Mouse (Mus musculus) forebrain, embryonic 10.5 days (tissue): ENCODE measurements at regions not wholly inside any gene's neighbourhood (a gene's known extent, or its start where the extent isn't known, plus 50 kb on each side); places are given as distances from the start of the nearest gene placed in this dataset.

Source experiments
- DNase-seq: peaks from one replicate; pipeline ENCODE4 v3.0.0-alpha.2; 2017; ENCODE audit warnings: low spot score; ENCODE audit errors: extremely low spot score
- H3K27ac ChIP-seq: fragments of 300-500 bp; sonication (generic); 2 replicates; pipeline ENCODE4 v1.5.1; 2016; ENCODE audit warnings: mild to moderate bottlenecking
- H3K27me3 ChIP-seq: fragments of 300-500 bp; sonication (generic); 2 replicates; pipeline ENCODE4 v1.6.1; 2016; ENCODE audit warnings: mild to moderate bottlenecking; ENCODE audit not compliant: poor library complexity, severe bottlenecking
- H3K36me3 ChIP-seq: fragments of 300-500 bp; sonication (generic); replicated peaks from 2 replicates; pipeline ENCODE4 v1.6.1; 2016; ENCODE audit warnings: mild to moderate bottlenecking, moderate library complexity
- H3K4me1 ChIP-seq: fragments of 300-500 bp; sonication (generic); 2 replicates; pipeline ENCODE4 v1.6.1; 2016
- H3K4me3 ChIP-seq: fragments of 300-500 bp; sonication (generic); 2 replicates; pipeline ENCODE4 v1.5.1; 2016; ENCODE audit warnings: mild to moderate bottlenecking, moderate library complexity
- H3K9me3 ChIP-seq: fragments of 300-500 bp; sonication (generic); 2 replicates; pipeline ENCODE4 v1.6.1; 2016; ENCODE audit warnings: mild to moderate bottlenecking, moderate library complexity
- WGBS: fragments of 180-500 bp; shearing (Covaris S2); methylation state at CpG from one replicate; pipeline ENCODE4 v1.1.7; 2016; 5-methylcytosine and 5-hydroxymethylcytosine counted together

GRCm38 (mm10) chr16:30788944-30789781 lies 189.6 kb downstream of the Fam43a start:
- Histone ChIP-seq H3K4me1 (peaks cover 18% of the 10 kb centered on the region), H3K36me3 (no peaks in the 10 kb centered on the region), H3K9me3 (no peaks in the 10 kb centered on the region), H3K27me3 (no peaks in the 10 kb centered on the region), H3K4me3 (no peak overlapping the region), H3K27ac (no peak overlapping the region; the same call in 1 of the 2 replicates)
- no peak for DNase-seq
- WGBS: 92% methylated on average over 15 of the region's 15 CpGs

GRCm38 (mm10) chr16:30790036-30790435 lies 190.5 kb downstream of the Fam43a start:
- no peaks in the 10 kb centered on the region for H3K27me3 ChIP-seq
- WGBS: 57% methylated on average over 3 of the region's 3 CpGs
- DNase-seq: no peak
- H3K4me1 ChIP-seq: peaks cover 18% of the 10 kb centered on the region
- no peaks in the 10 kb centered on the region for H3K9me3 ChIP-seq
- H3K27ac ChIP-seq: peak overlapping the region; percentile 68
- no peaks in the 10 kb centered on the region for H3K36me3 ChIP-seq
- no peak overlapping the region for H3K4me3 ChIP-seq

GRCm38 (mm10) chr16:30790551-30791001 lies 191.1 kb downstream of the Fam43a start:
- H3K4me3 ChIP-seq: no peak overlapping the region
- H3K4me1 ChIP-seq: peaks cover 18% of the 10 kb centered on the region
- no peaks in the 10 kb centered on the region for H3K36me3 ChIP-seq
- H3K9me3 ChIP-seq: no peaks in the 10 kb centered on the region
- 39% methylated on average over 4 of the region's 4 CpGs for WGBS
- no peaks in the 10 kb centered on the region for H3K27me3 ChIP-seq
- DNase-seq: no peak
- peak overlapping the region; percentile 68 for H3K27ac ChIP-seq

- Histone ChIP-seq H3K27me3 (no peaks in the 10 kb centered on the region), H3K4me3 (no peak overlapping the region), H3K4me1 (peaks cover 18% of the 10 kb centered on the region), H3K36me3 (no peaks in the 10 kb centered on the region), H3K27ac (peak overlapping the region; percentile 68), H3K9me3 (no peaks in the 10 kb centered on the region)
- DNase-seq: no peak
- WGBS: 83% methylated on average over 10 of the region's 10 CpGs
These were observed 191.7 kb downstream of the Fam43a start for GRCm38 (mm10) chr16:30791048-30791855.

GRCm38 (mm10) chr16:30792738-30793377 lies 193.3 kb downstream of the Fam43a start:
- no peak overlapping the region for H3K4me3 ChIP-seq
- peaks cover 18% of the 10 kb centered on the region for H3K4me1 ChIP-seq
- WGBS: 88% methylated on average over 11 of the region's 11 CpGs
- no peaks in the 10 kb centered on the region for H3K36me3 ChIP-seq
- no peaks in the 10 kb centered on the region for H3K9me3 ChIP-seq
- H3K27ac ChIP-seq: no peak overlapping the region
- no peaks in the 10 kb centered on the region for H3K27me3 ChIP-seq
- no peak for DNase-seq

GRCm38 (mm10) chr16:30793378-30793753 lies 193.8 kb downstream of the Fam43a start:
- no peaks in the 10 kb centered on the region for H3K27me3 ChIP-seq
- H3K4me3 ChIP-seq: no peak overlapping the region
- 72% methylated on average over 9 of the region's 9 CpGs for whole genome bisulfite sequencing
- no peaks in the 10 kb centered on the region for H3K9me3 ChIP-seq
- no peaks in the 10 kb centered on the region for H3K36me3 ChIP-seq
- H3K27ac ChIP-seq: no peak overlapping the region
- peaks cover 18% of the 10 kb centered on the region for H3K4me1 ChIP-seq
- DNase-seq: no peak

GRCm38 (mm10) chr16:30793856-30794255 lies 194.3 kb downstream of the Fam43a start:
- no peak for DNase-seq
- Histone ChIP-seq H3K4me3 (no peak overlapping the region), H3K27ac (no peak overlapping the region), H3K9me3 (no peaks in the 10 kb centered on the region), H3K36me3 (no peaks in the 10 kb centered on the region), H3K4me1 (peaks cover 18% of the 10 kb centered on the region), H3K27me3 (no peaks in the 10 kb centered on the region)
- 91% methylated on average over 3 of the region's 3 CpGs for WGBS

- no peaks in the 10 kb centered on the region for H3K36me3 ChIP-seq
- H3K4me1 ChIP-seq: peaks cover 8% of the 10 kb centered on the region
- DNase-seq: no peak
- H3K27ac ChIP-seq: no peak overlapping the region
- H3K27me3 ChIP-seq: no peaks in the 10 kb centered on the region
- 88% methylated on average over 5 of the region's 5 CpGs for WGBS
- no peak overlapping the region for H3K4me3 ChIP-seq
- H3K9me3 ChIP-seq: no peaks in the 10 kb centered on the region
These were observed 196.0 kb downstream of the Fam43a start for GRCm38 (mm10) chr16:30795501-30795904.

GRCm38 (mm10) chr16:30796103-30796502 lies 196.6 kb downstream of the Fam43a start:
- H3K9me3 ChIP-seq: no peaks in the 10 kb centered on the region
- H3K4me3 ChIP-seq: no peak overlapping the region
- 93% methylated on average over 6 of the region's 6 CpGs for WGBS
- no peak for DNase-seq
- no peaks in the 10 kb centered on the region for H3K27me3 ChIP-seq
- H3K27ac ChIP-seq: no peak overlapping the region
- no peaks in the 10 kb centered on the region for H3K36me3 ChIP-seq
- peaks cover 2% of the 10 kb centered on the region for H3K4me1 ChIP-seq

GRCm38 (mm10) chr16:30797006-30797405 lies 197.5 kb downstream of the Fam43a start:
- 92% methylated on average over 3 of the region's 3 CpGs for whole genome bisulfite sequencing

GRCm38 (mm10) chr16:30797973-30798471 lies 198.5 kb downstream of the Fam43a start:
- Histone ChIP-seq H3K9me3 (no peaks in the 10 kb centered on the region), H3K27ac (no peak overlapping the region), H3K4me1 (no peaks in the 10 kb centered on the region), H3K4me3 (no peak overlapping the region), H3K27me3 (no peaks in the 10 kb centered on the region), H3K36me3 (no peaks in the 10 kb centered on the region)
- 92% methylated on average over 7 of the region's 7 CpGs for WGBS
- no peak for DNase-seq

More at GRCm38 (mm10) chr16:30797006-30797405, 197.5 kb downstream of the Fam43a start:
- H3K9me3 ChIP-seq: no peaks in the 10 kb centered on the region
- no peak for DNase-seq
- H3K36me3 ChIP-seq: no peaks in the 10 kb centered on the region
- no peak overlapping the region for H3K27ac ChIP-seq
- H3K27me3 ChIP-seq: no peaks in the 10 kb centered on the region
- H3K4me3 ChIP-seq: no peak overlapping the region
- H3K4me1 ChIP-seq: no peaks in the 10 kb centered on the region

GRCm38 (mm10) chr16:30798536-30798935 lies 199.0 kb downstream of the Fam43a start:
- 93% methylated on average over 1 of the region's 1 CpGs for WGBS
- Histone ChIP-seq H3K4me1 (no peaks in the 10 kb centered on the region), H3K9me3 (no peaks in the 10 kb centered on the region), H3K36me3 (no peaks in the 10 kb centered on the region), H3K27me3 (no peaks in the 10 kb centered on the region), H3K27ac (no peak overlapping the region), H3K4me3 (no peak overlapping the region)
- no peak for DNase-seq
